Mouse (Mus musculus) forebrain, embryonic 10.5 days (tissue): ENCODE measurements around the gene Runx1. TPM values are rescaled to one million over a fixed set of nuclear protein-coding genes. Genes with fewer than 3 reads are reported as not detected.

Experiments used
- DNase-seq: peaks from one replicate; pipeline ENCODE4 v3.0.0-alpha.2; 2017; ENCODE audit warnings: low spot score; ENCODE audit errors: extremely low spot score
- H3K27ac ChIP-seq: fragments of 300-500 bp; sonication (generic); 2 replicates; pipeline ENCODE4 v1.5.1; 2016; ENCODE audit warnings: mild to moderate bottlenecking
- H3K27me3 ChIP-seq: fragments of 300-500 bp; sonication (generic); 2 replicates; pipeline ENCODE4 v1.6.1; 2016; ENCODE audit warnings: mild to moderate bottlenecking; ENCODE audit not compliant: poor library complexity, severe bottlenecking
- H3K36me3 ChIP-seq: fragments of 300-500 bp; sonication (generic); replicated peaks from 2 replicates; pipeline ENCODE4 v1.6.1; 2016; ENCODE audit warnings: mild to moderate bottlenecking, moderate library complexity
- H3K4me1 ChIP-seq: fragments of 300-500 bp; sonication (generic); 2 replicates; pipeline ENCODE4 v1.6.1; 2016
- H3K4me3 ChIP-seq: fragments of 300-500 bp; sonication (generic); 2 replicates; pipeline ENCODE4 v1.5.1; 2016; ENCODE audit warnings: mild to moderate bottlenecking, moderate library complexity
- H3K9me3 ChIP-seq: fragments of 300-500 bp; sonication (generic); 2 replicates; pipeline ENCODE4 v1.6.1; 2016; ENCODE audit warnings: mild to moderate bottlenecking, moderate library complexity
- WGBS: fragments of 180-500 bp; shearing (Covaris S2); methylation state at CpG from one replicate; pipeline ENCODE4 v1.1.7; 2016; 5-methylcytosine and 5-hydroxymethylcytosine counted together
- polyA plus RNA-seq: library from polyadenylated mRNA; unstranded; fragments of >200 nt; fragmentation: Nextera tagmentation; extraction: Ambion mirVana; gene quantifications from 2 replicates; pipeline ENCODE4 v1.2.1, GENCODE M21; 2016

Runx1 gene
- polyA plus RNA-seq, 1 experiment from 2014 or later, result 2.3 TPM

- H3K36me3 ChIP-seq, result no peaks in the 10 kb centered on the region
- no peaks in the 10 kb centered on the region for H3K9me3 ChIP-seq
- DNase-seq, result no peak
- 91% methylated on average over 4 of the region's 4 CpGs for WGBS
- H3K4me3 ChIP-seq, result no peak overlapping the region
- H3K27me3 ChIP-seq, result no peaks in the 10 kb centered on the region
- peaks cover 5% of the 10 kb centered on the region for H3K4me1 ChIP-seq
- H3K27ac ChIP-seq, result no peak overlapping the region
Measured at GRCm38 (mm10) chr16:92573193-92573592, 252.8 kb downstream of the Runx1 start.

- H3K4me1 ChIP-seq, result peaks cover under 1% of the 10 kb centered on the region
- no peak overlapping the region for H3K27ac ChIP-seq
- H3K9me3 ChIP-seq, result no peaks in the 10 kb centered on the region
- no peak overlapping the region for H3K4me3 ChIP-seq
- 90% methylated on average over 11 of the region's 11 CpGs for WGBS
- H3K27me3 ChIP-seq, result peaks cover 9% of the 10 kb centered on the region
- DNase-seq, result no peak
- no peaks in the 10 kb centered on the region for H3K36me3 ChIP-seq
Measured at GRCm38 (mm10) chr16:92571246-92571645, 254.7 kb downstream of the Runx1 start.

- Histone ChIP-seq H3K36me3 (no peaks in the 10 kb centered on the region), H3K27me3 (peaks cover 19% of the 10 kb centered on the region), H3K9me3 (no peaks in the 10 kb centered on the region), H3K4me3 (no peak overlapping the region), H3K27ac (no peak overlapping the region), H3K4me1 (peaks cover 9% of the 10 kb centered on the region)
- no peak for DNase-seq
- 38% methylated on average over 5 of the region's 5 CpGs for WGBS
Measured at GRCm38 (mm10) chr16:92566146-92566545, 259.8 kb downstream of the Runx1 start.

GRCm38 (mm10) chr16:92565708-92566107 is 260.2 kb downstream of the Runx1 start:
- WGBS, result 9% methylated on average over 6 of the region's 6 CpGs
- H3K9me3 ChIP-seq, result no peaks in the 10 kb centered on the region

GRCm38 (mm10) chr16:92565291-92565690 is 260.7 kb downstream of the Runx1 start:
- H3K36me3 ChIP-seq, result no peaks in the 10 kb centered on the region
- peaks cover 19% of the 10 kb centered on the region for H3K27me3 ChIP-seq
- H3K9me3 ChIP-seq, result no peaks in the 10 kb centered on the region
- no peak overlapping the region for H3K27ac ChIP-seq
- H3K4me3 ChIP-seq, result no peak overlapping the region
- H3K4me1 ChIP-seq, result peaks cover 9% of the 10 kb centered on the region
- no peak for DNase-seq
- whole genome bisulfite sequencing, result 83% methylated on average over 11 of the region's 11 CpGs

More at GRCm38 (mm10) chr16:92565708-92566107, 260.2 kb downstream of the Runx1 start:
- Histone ChIP-seq H3K27ac (no peak overlapping the region), H3K4me3 (no peak overlapping the region), H3K27me3 (peaks cover 19% of the 10 kb centered on the region), H3K4me1 (peaks cover 9% of the 10 kb centered on the region), H3K36me3 (no peaks in the 10 kb centered on the region)
- DNase-seq, result peak; percentile 86

- no peak for DNase-seq
- Histone ChIP-seq H3K9me3 (no peaks in the 10 kb centered on the region), H3K36me3 (no peaks in the 10 kb centered on the region), H3K4me3 (no peak overlapping the region), H3K27me3 (no peaks in the 10 kb centered on the region), H3K27ac (no peak overlapping the region), H3K4me1 (peaks cover 10% of the 10 kb centered on the region; the same call in 1 of the 2 replicates)
- 93% methylated on average over 1 of the region's 1 CpGs for WGBS
Measured at GRCm38 (mm10) chr16:92555051-92555450, 270.9 kb downstream of the Runx1 start.

- no peaks in the 10 kb centered on the region for H3K9me3 ChIP-seq
- DNase-seq, result no peak
- H3K4me1 ChIP-seq, result peaks cover 10% of the 10 kb centered on the region; the same call in 1 of the 2 replicates
- 71% methylated on average over 11 of the region's 11 CpGs for WGBS
- no peak overlapping the region for H3K4me3 ChIP-seq
- H3K27ac ChIP-seq, result no peak overlapping the region
- no peaks in the 10 kb centered on the region for H3K27me3 ChIP-seq
- no peaks in the 10 kb centered on the region for H3K36me3 ChIP-seq
Measured at GRCm38 (mm10) chr16:92552858-92553257, 273.1 kb downstream of the Runx1 start.

GRCm38 (mm10) chr16:92552106-92552382 is 273.9 kb downstream of the Runx1 start:
- Histone ChIP-seq H3K4me1 (peaks cover 10% of the 10 kb centered on the region; the same call in 1 of the 2 replicates), H3K27ac (no peak overlapping the region), H3K4me3 (no peak overlapping the region), H3K9me3 (no peaks in the 10 kb centered on the region), H3K36me3 (no peaks in the 10 kb centered on the region), H3K27me3 (no peaks in the 10 kb centered on the region)
- WGBS, result 86% methylated on average over 9 of the region's 9 CpGs
- DNase-seq, result no peak
